Mouse (Mus musculus) left cerebral cortex, adult 2 months (tissue): Measurements from ENCODE around the gene Foxc2. TPM values are rescaled to one million over a fixed set of nuclear protein-coding genes. Genes with fewer than 3 reads are reported as not detected.

Experiments
- DNase-seq, 2 experiments: peaks; one replicate each; pipeline ENCODE4 v3.0.0; 2021 to 2022; ENCODE audit warnings: low spot score in 2 of 2, mixed read lengths in 1 of 2; ENCODE audit errors: extremely low spot score in 1 of 2
- H3K27ac ChIP-seq: fragments of 200-600 bp; 2 replicates; pipeline ENCODE4 v1.8.1; 2022
- H3K4me3 ChIP-seq: fragments of 200-600 bp; 2 replicates; pipeline ENCODE4 v1.8.1; 2022
- CTCF ChIP-seq: fragments of 200-600 bp; IDR thresholded peaks from 2 replicates; pipeline ENCODE4 v1.8.1; 2022; ENCODE audit warnings: antibody characterized with exemption, mild to moderate bottlenecking, moderate library complexity
- intact Hi-C: fragments of 180-260 bp; cut with DNase I; formaldehyde crosslinking; loops from one replicate; pipeline ENCODE4 v1.15.1; 2025
- total RNA-seq, 2 experiments: library from RNA; stranded (reverse); gene quantifications; 2 replicates each; pipeline ENCODE4 v1.2.3; 2021

Foxc2 gene
- total RNA-seq, 2 experiments from 2014 or later = 1.5 to 2.3 TPM

GRCm38 (mm10) chr8:121123113-121123512 is 7.1 kb downstream of the Foxc2 start:
- no peak for DNase-seq
- H3K27ac ChIP-seq = no peak overlapping the region
- H3K4me3 ChIP-seq = no peak overlapping the region
- no peak for TF ChIP-seq CTCF
- intact Hi-C loops = no loop called here

- intact Hi-C loops = no loop called here
- no peak for DNase-seq
Measured at GRCm38 (mm10) chr8:121124547-121125239, 8.7 kb downstream of the Foxc2 start.

GRCm38 (mm10) chr8:121125311-121125876 is 9.4 kb downstream of the Foxc2 start:
- Histone ChIP-seq H3K27ac (no peak overlapping the region), H3K4me3 (no peak overlapping the region)
- TF ChIP-seq CTCF = peak; percentile 43
- intact Hi-C loops = no loop called here
- peak; percentile 43 to 57 for DNase-seq

More at GRCm38 (mm10) chr8:121124547-121125239, 8.7 kb downstream of the Foxc2 start:
- Histone ChIP-seq H3K27ac (no peak overlapping the region), H3K4me3 (no peak overlapping the region)
- TF ChIP-seq CTCF = no peak

GRCm38 (mm10) chr8:121126191-121126590 is 10.2 kb downstream of the Foxc2 start:
- intact Hi-C loops = no loop called here
- no peak overlapping the region for H3K27ac ChIP-seq
- no peak for DNase-seq
- no peak for TF ChIP-seq CTCF
- no peak overlapping the region for H3K4me3 ChIP-seq

- intact Hi-C loops = no loop called here
- no peak overlapping the region for H3K4me3 ChIP-seq
- DNase-seq = no peak
- TF ChIP-seq CTCF = no peak
- H3K27ac ChIP-seq = no peak overlapping the region
Measured at GRCm38 (mm10) chr8:121126694-121127093, 10.7 kb downstream of the Foxc2 start.

GRCm38 (mm10) chr8:121127291-121127701 is 11.3 kb downstream of the Foxc2 start:
- no peak for DNase-seq
- intact Hi-C loops = no loop called here
- no peak for TF ChIP-seq CTCF

GRCm38 (mm10) chr8:121127756-121128375 is 11.9 kb downstream of the Foxc2 start, which contains the start of gene Foxl1:
Foxl1 (plus strand) TSS chr8:121127940.
- Histone ChIP-seq H3K4me3 (no peak within 1 kb of the TSS), H3K27ac (no peak within 1 kb of the TSS)
- intact Hi-C loops = no loop called here
- TF ChIP-seq CTCF = no peak
- DNase-seq = no peak

More at GRCm38 (mm10) chr8:121127291-121127701, 11.3 kb downstream of the Foxc2 start:
- Histone ChIP-seq H3K27ac (no peak overlapping the region), H3K4me3 (no peak overlapping the region)

GRCm38 (mm10) chr8:121128531-121129264 is 12.7 kb downstream of the Foxc2 start:
- TF ChIP-seq CTCF = no peak
- no peak for DNase-seq
- Histone ChIP-seq H3K27ac (no peak overlapping the region), H3K4me3 (no peak overlapping the region)
- intact Hi-C loops = no loop called here

GRCm38 (mm10) chr8:121129265-121129940 is 13.4 kb downstream of the Foxc2 start:
- intact Hi-C loops = no loop called here
- no peak overlapping the region for H3K4me3 ChIP-seq
- no peak for TF ChIP-seq CTCF
- H3K27ac ChIP-seq = no peak overlapping the region
- DNase-seq = no peak

GRCm38 (mm10) chr8:121130522-121130921 is 14.6 kb downstream of the Foxc2 start:
- DNase-seq = no peak
- Histone ChIP-seq H3K27ac (no peak overlapping the region), H3K4me3 (no peak overlapping the region)
- peak; percentile 54 for TF ChIP-seq CTCF
- intact Hi-C loops = no loop called here

- intact Hi-C loops = no loop called here
- Histone ChIP-seq H3K27ac (no peak overlapping the region), H3K4me3 (no peak overlapping the region)
- DNase-seq = no peak
- no peak for TF ChIP-seq CTCF
Measured at GRCm38 (mm10) chr8:121132961-121133513, 17.1 kb downstream of the Foxc2 start.
